Mouse (Mus musculus): ENCODE measurements around the gene Zfp428.

DNA sequence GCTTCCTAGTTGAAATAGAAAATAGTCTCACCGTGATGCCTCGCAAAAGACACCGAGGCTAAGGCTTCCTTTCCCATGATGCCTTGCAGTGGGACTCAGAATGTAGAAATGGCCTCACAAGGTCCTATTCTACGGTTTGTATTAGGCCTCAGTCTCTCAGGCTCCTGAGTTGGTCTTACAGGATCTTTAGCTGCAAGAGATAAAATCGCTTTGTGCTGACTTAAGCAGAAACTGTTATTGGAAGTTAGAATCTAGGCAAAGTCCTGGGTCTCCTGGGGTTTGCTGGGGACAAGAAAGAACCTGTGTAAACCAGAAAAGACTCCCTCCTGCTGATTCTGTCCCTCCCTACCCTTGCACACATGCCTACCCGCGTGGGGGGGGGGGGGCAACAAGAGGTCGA, 30.5 kb upstream of the Zfp428 start:
- TF ChIP-seq CTCF (IDR thresholded peaks at IDR 0.05; ENCODE audit: extremely low read depth, insufficient read depth, low read length) (no peak), POLR2A (IDR thresholded peaks at IDR 0.05; ENCODE audit: extremely low read depth, insufficient read depth, low read length) (no peak)

Measured in cortical plate, adult 2 months (tissue).